Mouse (Mus musculus) layer of hippocampus, adult 11-12 months (tissue): ENCODE measurements at regions not wholly inside any gene's neighbourhood (a gene's known extent, or its start where the extent isn't known, plus 50 kb on each side); places are given as distances from the start of the nearest gene placed in this dataset.
"Not testable (repeated sequence)": the region's sequence is repeated elsewhere in the genome, so short reads cannot be mapped to it uniquely, and the experiment has no call there.

Source experiments
- DNase-seq: peaks from one replicate; pipeline ENCODE4 v3.0.0; 2022; ENCODE audit warnings: low spot score

DNA sequence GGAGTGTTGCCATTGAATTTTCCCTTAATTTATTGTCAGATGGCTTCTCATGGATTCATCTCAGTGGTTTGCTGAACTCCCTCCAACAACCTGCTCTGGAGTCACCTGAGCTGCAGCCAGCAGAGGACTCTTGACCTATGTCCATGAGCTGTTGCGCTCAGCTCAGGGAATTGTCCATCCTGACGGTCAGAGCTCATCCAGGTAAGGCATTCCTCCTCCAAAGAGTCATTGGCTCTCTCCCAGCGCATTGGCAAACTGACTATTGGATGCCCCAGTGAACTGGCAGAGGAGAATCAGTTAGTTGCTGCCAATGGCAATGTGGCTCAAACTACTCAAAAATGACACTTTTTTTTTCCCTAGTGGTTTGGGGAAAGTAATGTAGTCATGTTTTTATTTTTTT is 345.3 kb upstream of the Fign start:
- DNase-seq, result no peak

- DNase-seq, result no peak
Measured at GRCm38 (mm10) chr2:64440961-64441360, 343.1 kb upstream of the Fign start.

DNA sequence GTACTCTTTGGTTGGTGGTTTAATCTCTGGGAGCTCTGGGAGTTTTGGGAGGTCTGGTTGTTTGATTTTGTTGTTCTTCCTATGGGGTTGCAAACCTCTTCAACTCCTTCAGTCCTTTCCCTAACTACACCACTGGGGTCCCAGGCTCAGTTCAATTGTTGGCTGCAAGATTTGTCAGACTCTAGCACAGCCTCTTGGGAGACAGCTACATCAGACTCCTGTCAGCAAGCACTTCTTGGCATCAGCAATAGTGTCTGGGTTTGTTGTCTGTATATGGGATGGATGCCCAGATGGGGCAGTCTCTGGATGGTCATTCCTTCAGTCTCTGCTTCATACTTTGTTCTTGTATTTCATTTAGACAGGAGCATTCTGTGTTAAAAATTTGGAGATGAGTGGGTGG is 319.3 kb upstream of the Fign start:
- DNase-seq, result not testable (repeated sequence)

GRCm38 (mm10) chr2:64413846-64414245 is 316.0 kb upstream of the Fign start:
- no peak for DNase-seq

- no peak for DNase-seq
Measured at GRCm38 (mm10) chr2:64413263-64413662, 315.4 kb upstream of the Fign start.

DNA sequence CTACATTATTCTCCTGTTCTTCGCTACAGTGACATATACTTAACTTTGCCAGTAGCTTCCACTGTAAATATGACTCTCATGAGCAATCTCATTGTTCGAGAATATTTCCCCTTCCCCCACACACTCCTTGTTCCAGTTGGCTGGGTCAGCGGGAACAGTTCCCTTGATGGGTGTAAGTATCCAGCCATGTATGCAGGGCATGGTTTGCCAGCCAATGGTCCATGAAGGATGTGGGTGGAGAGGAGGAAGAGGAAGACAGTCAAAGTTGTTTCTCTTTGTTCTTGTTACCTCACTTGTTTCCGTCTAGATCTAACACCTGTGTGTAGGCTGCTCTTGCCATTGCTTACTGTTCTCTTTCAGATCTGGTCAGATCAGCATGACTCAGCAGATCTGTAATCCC is 298.1 kb upstream of the Fign start:
- no peak for DNase-seq

DNA sequence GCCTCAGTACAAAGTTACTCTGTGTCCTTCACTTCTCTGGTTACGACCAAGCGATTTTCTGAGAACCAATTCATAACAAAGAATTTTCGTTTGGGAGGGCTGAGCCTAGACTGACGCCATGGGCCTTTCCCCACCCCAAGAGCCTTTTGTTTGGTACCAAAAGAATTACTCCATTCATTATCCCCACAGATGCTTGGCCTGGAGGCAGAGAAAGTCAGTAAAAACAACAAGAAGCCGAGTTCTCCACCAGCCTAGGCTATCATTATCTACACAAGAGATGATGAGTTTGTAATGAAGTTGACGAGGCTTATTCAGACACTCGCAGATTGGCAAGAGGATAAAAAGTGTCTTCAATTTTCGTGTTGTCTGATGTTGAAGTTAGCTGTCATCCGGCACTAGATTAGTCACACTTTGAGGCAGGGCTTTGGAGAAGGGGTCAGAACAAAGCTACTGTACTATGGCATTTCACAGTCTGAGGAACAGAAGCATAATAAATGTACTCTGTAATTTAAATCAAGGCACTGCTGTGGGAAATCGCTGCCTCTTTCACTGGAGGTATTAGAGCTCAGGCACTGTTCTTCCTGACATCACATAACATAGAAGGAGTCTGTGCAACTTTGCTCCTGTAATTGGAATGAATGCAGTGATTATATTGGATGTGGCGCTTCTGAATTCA is 296.9 kb upstream of the Fign start:
- DNase-seq, result peak; percentile 46

- DNase-seq, result no peak
Measured at GRCm38 (mm10) chr2:64394199-64394598, 296.4 kb upstream of the Fign start.

DNA sequence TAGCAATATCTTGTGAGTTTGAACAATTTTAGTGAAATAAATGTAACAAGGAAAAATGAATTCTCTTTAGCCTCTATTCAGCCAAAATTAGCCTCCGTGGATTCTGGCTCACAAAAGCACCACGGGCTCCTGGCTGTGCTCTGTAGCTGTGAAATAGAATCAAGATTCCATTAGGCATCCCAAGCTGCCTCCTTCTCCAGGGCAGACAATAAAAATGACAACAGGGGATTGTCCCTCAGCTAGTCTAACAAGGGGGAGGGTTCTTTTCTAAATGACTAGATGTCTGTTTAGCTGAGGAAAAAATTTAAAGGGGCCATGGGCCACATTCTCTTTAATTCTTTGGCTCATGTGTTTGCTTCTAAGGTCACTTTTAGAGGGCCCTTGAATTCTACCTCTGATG is 272.0 kb upstream of the Fign start:
- DNase-seq, result no peak

DNA sequence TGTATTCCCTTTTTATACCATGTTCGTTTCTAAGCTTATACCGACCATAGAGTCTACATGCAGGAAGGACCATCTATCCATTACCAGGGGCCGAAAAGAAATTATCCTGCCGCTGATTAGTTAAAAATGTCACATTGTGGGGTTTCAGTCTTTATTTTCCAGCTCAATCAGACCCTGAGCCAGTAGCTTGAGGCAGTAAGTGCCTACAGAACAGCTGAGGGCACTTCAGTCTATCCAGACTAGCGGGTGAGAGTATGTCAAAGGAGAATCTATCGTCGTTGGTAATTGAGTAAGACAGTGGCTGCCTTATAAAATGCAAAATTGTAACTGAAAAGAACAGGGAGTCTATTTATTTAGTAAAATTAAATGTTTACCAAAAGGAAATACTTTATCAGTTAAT is 269.4 kb upstream of the Fign start:
- no peak for DNase-seq

DNA sequence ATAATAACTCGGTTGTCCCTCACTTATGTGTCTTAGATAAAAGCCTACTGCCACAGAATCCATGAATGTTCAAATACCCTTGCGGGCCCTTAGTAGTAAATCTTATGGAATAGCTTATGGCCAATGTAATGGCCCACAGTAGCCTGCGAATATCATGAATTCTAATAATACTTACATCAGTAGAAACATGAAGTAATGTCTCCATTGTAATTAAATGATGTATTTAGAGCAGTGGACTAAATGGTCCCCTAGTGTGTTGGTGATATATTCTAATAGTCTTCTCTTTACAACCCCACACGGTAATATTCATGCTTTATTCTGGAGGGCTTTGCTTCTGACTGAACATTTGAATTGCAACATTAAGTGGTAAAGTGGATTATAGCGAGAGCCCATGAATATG is 268.7 kb upstream of the Fign start:
- no peak for DNase-seq

DNA sequence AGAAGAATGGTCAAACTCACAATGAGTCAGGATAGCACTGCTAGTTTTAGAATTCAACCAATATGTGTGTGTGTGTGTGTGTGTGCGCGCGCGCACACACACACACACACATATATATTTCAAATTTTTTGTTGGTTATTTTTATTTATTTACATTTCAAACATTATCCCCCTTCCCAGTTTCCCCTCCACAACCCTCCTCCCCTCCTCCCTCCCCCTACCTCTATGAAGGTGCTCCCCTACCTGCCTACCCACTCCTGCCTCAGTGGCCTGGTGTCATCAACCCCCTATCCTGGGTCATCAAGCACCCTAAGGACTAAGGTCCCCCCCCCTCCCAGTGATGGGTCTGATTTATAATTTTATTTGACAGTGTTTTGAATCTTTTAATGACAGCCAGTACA is 258.4 kb upstream of the Fign start:
- no peak for DNase-seq

DNA sequence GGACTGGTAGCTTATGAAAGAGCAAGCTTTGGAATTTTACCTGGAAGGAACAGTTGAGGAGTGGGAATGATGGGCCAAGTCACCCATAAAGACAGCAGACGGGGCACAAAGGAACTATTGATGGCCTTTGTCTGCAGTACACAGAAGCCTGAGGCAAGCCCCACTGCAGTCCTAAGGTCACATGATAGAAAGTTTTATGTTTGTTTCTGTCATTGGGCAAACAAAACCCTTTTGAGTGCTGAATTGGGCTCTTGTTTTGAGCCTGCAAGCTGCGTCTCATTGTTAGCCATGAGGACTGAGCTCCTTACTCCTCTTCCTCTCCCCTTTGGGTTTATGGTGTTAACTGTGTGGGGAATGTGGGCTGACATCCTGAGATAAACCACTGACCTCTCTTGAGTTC is 227.7 kb upstream of the Fign start:
- peak; percentile 18 for DNase-seq
